Mouse (Mus musculus): ENCODE results near the gene Adgrf3.

Gene Adgrf3

DNA sequence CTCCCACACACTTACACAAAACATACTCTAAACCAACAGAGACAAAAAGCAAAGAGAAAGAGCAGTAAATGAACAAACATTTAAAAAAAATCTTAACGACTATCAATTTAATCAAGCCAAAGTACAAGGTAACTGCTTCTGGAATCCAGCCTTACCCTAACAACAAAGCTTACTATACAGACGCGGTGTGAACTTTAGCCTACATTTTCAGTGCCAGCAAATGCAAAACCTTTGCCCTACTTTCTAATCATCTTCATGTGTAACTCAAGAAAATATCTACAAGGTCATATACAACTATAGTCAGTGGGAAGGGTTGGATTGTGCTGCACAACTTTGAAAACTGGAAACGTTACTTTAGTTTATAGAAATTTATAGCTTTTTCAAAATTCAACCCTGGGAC, 53.5 kb downstream of the Adgrf3 start:
- DNase-seq (ENCODE audit: inconsistent ontology term), result no peak

DNA sequence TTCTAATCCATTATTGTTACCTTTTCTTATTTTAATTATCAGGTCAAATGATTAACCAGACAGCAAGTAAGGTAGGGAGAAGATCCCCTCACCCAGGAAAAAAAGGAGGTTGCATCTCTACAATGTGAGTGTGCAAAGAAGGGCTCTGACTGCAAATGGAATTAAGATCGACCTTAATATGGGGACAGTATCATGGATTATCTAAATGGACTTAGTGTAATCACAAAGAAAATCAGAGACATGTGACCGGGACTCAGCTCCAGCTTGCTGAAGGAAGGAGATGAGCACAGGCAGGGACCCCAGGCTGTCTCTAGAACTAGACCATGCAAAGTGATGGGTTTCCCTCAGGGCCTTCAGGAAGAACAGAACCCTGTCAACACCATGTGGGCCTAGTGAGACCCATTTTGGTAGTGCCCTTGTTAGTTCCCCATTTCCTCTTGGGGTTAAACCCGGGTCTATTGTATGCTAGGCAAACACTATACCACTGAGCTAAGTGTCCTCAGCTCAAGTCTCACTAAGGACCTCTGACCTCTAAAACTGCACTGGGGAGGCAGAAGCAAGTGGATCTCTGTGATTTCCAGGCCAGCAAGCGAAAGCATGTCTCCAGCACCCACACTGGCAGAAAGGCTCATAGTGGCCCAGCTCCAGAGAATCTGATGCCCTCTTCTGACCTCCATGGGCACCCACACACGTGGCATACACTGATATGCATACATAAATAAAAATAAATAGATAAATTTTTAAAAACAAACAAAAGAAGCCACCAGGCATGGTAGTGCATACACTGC, 57.2 kb downstream of the Adgrf3 start:
- DNase-seq (ENCODE audit: inconsistent ontology term), result no peak

DNA sequence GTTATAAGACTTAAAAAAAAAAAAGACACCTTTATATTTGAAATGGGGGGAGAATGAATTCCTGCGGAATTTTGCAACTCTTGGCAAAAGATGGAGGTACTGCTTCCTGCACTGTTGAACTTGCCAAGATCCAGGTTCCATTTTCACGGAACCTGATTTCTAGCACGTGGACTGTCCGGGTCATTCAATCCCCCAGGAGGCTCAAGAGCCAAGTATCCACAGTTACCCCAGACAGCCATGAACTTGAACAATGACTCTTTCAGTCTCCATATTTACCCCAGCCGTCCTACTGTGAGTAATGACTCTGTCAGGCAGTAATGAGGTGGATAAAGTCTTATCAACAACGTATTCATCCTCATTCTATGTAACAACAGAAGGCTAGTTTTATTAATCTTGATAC, 59.0 kb downstream of the Adgrf3 start:
- peak; percentile 59 for DNase-seq (ENCODE audit: inconsistent ontology term)

Measured in Muller cell, postnatal 12 days (primary cell).